Mouse (Mus musculus) heart, embryonic 16.5 days (tissue): ENCODE results near the gene Mrgpra9. TPM values are rescaled to one million over a fixed set of nuclear protein-coding genes. Genes with fewer than 3 reads are reported as not detected.
"Not testable (repeated sequence)": the region's sequence is repeated elsewhere in the genome, so short reads cannot be mapped to it uniquely, and the experiment has no call there.

Experiments
- ATAC-seq: fragments of 200-750 bp; cut with Nextera tagmentation; replicated peaks from 2 replicates; pipeline ENCODE4 v1.8.0; 2017; ENCODE audit warnings: moderate number of reproducible peaks; ENCODE audit not compliant: insufficient read depth, low FRiP score; ENCODE audit errors: extremely low read depth
- H3K27ac ChIP-seq: fragments of 300-500 bp; sonication (generic); 2 replicates; pipeline ENCODE4 v1.5.1; 2014; ENCODE audit warnings: mild to moderate bottlenecking, low read length, control low read depth, moderate library complexity
- H3K27me3 ChIP-seq: fragments of 300-500 bp; sonication (generic); 2 replicates; pipeline ENCODE4 v1.6.1; 2014; ENCODE audit warnings: low read length, mixed read lengths; ENCODE audit not compliant: control insufficient read depth, insufficient read depth
- H3K36me3 ChIP-seq: fragments of 300-500 bp; sonication (generic); 2 replicates; pipeline ENCODE4 v1.6.1; 2014; ENCODE audit not compliant: control insufficient read depth, insufficient read depth
- H3K4me1 ChIP-seq: fragments of 300-500 bp; sonication (generic); 2 replicates; pipeline ENCODE4 v1.6.1; 2014; ENCODE audit warnings: low read length, mixed read lengths; ENCODE audit not compliant: control insufficient read depth, insufficient read depth
- H3K4me2 ChIP-seq: fragments of 300-500 bp; sonication (generic); 2 replicates; pipeline ENCODE4 v1.6.1; 2014; ENCODE audit warnings: low read depth, mild to moderate bottlenecking, control low read depth, low read length
- H3K4me3 ChIP-seq: fragments of 300-500 bp; sonication (generic); 2 replicates; pipeline ENCODE4 v1.5.1; 2014; ENCODE audit warnings: mild to moderate bottlenecking, control low read depth, low read length
- H3K9ac ChIP-seq: fragments of 300-500 bp; sonication (generic); 2 replicates; pipeline ENCODE4 v1.6.1; 2014; ENCODE audit warnings: low read length, control low read depth
- H3K9me3 ChIP-seq: fragments of 300-500 bp; sonication (generic); replicated peaks from 2 replicates; pipeline ENCODE4 v1.6.1; 2016; ENCODE audit warnings: low read length; ENCODE audit not compliant: control insufficient read depth
- WGBS: fragments of 180-500 bp; shearing (Covaris S2); extraction: QIAGEN DNeasy Blood & Tissue Kit; methylation state at CpG from one replicate; pipeline ENCODE4 v1.1.7; 2014; 5-methylcytosine and 5-hydroxymethylcytosine counted together
- polyA plus RNA-seq: library from polyadenylated mRNA; unstranded; fragments of >200 nt; fragmentation: Nextera tagmentation; extraction: Ambion mirVana; gene quantifications from 2 replicates; pipeline ENCODE4 v1.2.1, GENCODE M21; 2015

Gene Mrgpra9
- polyA plus RNA-seq: not detected in 2 replicates

DNA sequence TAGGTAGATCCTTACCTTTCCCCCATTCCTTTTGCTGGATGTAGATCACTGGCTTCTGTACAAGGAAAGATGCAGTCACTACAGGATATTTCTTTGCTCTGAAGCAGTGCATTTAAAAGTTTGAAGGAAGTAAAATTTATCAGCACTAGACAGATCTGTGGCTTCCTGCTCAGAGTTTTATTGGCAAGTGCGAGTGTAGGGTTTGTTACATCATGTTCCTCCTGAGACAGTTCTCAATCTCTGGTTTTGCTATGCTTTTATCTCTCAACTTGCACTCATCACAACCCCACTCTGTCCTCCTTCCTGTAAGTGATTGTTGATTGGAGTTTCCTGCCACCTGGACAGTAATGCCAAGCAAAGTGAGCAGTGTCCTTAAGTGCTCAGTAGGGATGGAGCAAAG is at the start of gene Mrgpra9:
Mrgpra9 (minus strand) TSS at position 79 of the 400 bp plus-strand sequence.
- no peaks in the 10 kb centered on the region for H3K4me1 ChIP-seq
- no peak within 1 kb of the TSS for H3K4me2 ChIP-seq
- no peak within 1 kb of the TSS for H3K27ac ChIP-seq
- no peaks in the 10 kb centered on the region for H3K9me3 ChIP-seq
- H3K4me3 ChIP-seq: no peak within 1 kb of the TSS
- WGBS: 34% methylated on average over 1 of the region's 1 CpGs
- H3K9ac ChIP-seq: no peak within 1 kb of the TSS
- no peaks in the 10 kb centered on the region for H3K36me3 ChIP-seq
- no peak for ATAC-seq
- H3K27me3 ChIP-seq: no peaks in the 10 kb centered on the region

DNA sequence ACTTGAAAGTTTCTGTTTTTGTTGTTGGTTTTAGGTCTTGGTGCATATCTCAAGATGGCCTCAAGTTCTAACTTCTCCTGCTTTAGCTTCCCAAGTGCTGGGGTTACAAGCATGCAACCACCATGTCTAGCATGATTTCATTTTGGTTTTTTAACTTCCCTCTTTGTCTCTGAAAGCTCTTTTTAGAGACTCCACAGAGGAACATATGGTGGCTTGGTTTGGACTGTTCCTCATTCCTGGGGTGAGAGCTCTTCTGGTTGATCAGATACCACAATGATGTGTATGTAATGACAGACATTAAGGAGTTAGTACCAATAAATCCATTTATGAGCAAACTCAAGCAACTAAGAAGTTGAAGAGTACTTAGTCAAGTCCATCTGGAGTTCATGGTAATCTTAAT is 47.0 kb upstream of the Mrgpra9 start:
- not testable (repeated sequence) for H3K4me2 ChIP-seq, H3K9ac ChIP-seq, H3K4me3 ChIP-seq, H3K27me3 ChIP-seq, H3K27ac ChIP-seq, ATAC-seq, H3K4me1 ChIP-seq, H3K9me3 ChIP-seq, H3K36me3 ChIP-seq

DNA sequence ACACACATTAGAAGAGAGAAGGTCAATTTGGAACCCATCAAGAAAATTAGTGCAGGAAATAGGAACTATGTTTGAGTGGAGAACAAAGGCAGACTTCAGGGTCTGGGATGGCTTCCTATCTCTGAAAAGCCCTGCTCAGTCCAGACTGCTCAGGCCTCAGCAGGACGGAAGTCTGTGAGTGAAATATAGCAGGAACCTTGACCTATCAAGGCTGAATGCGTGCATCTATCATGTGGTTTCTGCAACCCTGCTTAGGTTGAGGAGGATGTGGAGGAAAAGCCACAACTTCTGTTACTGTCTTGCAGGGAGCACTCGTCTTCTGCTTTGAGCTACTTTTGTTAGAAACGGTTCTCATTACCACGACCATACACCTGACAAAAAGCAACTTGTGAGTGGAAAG is 18.9 kb upstream of the Mrgpra9 start:
- not testable (repeated sequence) for H3K27ac ChIP-seq, H3K27me3 ChIP-seq, H3K9ac ChIP-seq, H3K4me2 ChIP-seq, H3K9me3 ChIP-seq, H3K4me3 ChIP-seq, H3K36me3 ChIP-seq, ATAC-seq, H3K4me1 ChIP-seq
- 71% methylated on average over 5 of the region's 5 CpGs for WGBS

DNA sequence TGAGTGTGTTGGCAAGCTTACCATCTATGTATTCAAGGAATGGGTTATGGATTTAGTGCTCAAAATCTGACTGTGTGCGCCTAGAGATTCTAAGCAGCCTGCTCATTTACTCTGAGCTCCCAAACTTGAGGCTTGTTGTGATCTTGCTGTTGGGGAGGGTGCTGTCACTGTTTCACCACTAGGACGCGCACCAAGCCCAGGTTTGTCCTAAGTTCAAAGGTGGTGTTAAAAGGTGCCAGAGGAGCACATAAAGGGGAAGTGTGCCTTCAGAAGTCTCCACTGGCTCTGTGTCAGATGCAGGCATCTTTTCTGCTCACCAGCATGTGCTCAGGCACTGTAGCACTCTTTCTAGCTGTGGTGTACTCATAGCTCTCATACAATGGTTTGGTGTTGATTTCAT is 8.0 kb downstream of the Mrgpra9 start:
- 51% methylated on average over 3 of the region's 3 CpGs for WGBS

DNA sequence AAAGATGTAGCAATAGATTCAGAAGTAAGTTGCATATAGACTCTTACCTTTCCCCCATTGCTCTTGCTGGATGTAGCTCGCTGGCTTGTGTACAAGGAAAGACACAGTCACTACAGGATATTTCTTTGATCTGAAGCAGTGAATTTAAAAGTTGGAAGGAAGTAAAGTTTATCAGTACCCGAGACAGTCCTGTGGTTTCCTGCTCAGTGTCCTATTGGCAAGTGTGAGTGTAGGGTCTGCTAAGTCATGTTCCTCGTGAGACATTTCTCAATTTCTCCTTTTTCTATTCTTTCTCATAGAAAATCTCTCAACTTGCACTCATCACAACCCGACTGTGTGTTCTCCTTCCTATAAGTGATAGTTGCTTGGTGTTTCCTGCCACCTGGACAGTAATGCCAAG is 47.8 kb downstream of the Mrgpra9 start, which contains the start of gene Mrgpra6:
Mrgpra6 (minus strand) TSS at position 91 of the 400 bp plus-strand sequence.
- ATAC-seq: no peak
- no peaks in the 10 kb centered on the region for H3K9me3 ChIP-seq
- no peak within 1 kb of the TSS for H3K4me2 ChIP-seq
- no peaks in the 10 kb centered on the region for H3K4me1 ChIP-seq
- no peak within 1 kb of the TSS for H3K9ac ChIP-seq
- 50% methylated on average over 4 of the region's 4 CpGs for WGBS
- no peaks in the 10 kb centered on the region for H3K36me3 ChIP-seq
- no peak within 1 kb of the TSS for H3K4me3 ChIP-seq
- H3K27me3 ChIP-seq: no peaks in the 10 kb centered on the region
- H3K27ac ChIP-seq: no peak within 1 kb of the TSS

More for the DNA sequence above, 8.0 kb downstream of the Mrgpra9 start:
- H3K9me3 ChIP-seq: no peaks in the 10 kb centered on the region
- H3K4me3 ChIP-seq: no peak overlapping the region
- no peak overlapping the region for H3K27ac ChIP-seq
- no peaks in the 10 kb centered on the region for H3K27me3 ChIP-seq
- no peak for ATAC-seq
- no peaks in the 10 kb centered on the region for H3K4me1 ChIP-seq
- H3K36me3 ChIP-seq: no peaks in the 10 kb centered on the region
- H3K9ac ChIP-seq: no peak overlapping the region
- H3K4me2 ChIP-seq: no peak overlapping the region

DNA sequence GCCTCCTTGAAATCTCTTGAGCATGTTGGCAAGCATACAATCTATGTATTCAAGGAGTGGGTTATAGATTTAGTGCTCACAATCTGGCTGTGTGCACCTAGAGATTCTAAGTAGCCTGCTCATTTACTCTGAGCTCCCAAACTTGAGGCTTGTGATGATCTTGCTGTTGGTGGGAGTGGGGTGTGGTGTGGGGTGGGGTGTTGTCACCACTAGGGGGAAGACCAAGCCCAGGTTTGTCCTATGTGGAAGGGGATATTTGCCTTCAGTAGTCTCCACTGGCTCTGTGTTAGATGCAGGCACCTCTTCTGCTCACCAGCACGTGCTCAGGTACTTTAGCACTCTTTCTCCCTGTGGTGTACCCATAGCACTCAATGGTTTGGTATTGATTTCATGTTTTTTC is 57.4 kb downstream of the Mrgpra9 start:
- Histone ChIP-seq H3K36me3 (no peaks in the 10 kb centered on the region), H3K9ac (no peak overlapping the region), H3K4me3 (no peak overlapping the region), H3K27ac (no peak overlapping the region), H3K4me1 (no peaks in the 10 kb centered on the region), H3K9me3 (no peaks in the 10 kb centered on the region), H3K27me3 (no peaks in the 10 kb centered on the region), H3K4me2 (no peak overlapping the region)
- WGBS: 47% methylated on average over 1 of the region's 1 CpGs
- ATAC-seq: no peak

Other genes starting within 250 kb of the Mrgpra9 start
- gene Spty2d1, start 244.4 kb downstream of the Mrgpra9 start, polyA plus RNA-seq: 13.1 and 15.0 TPM in 2 replicates
- gene Tmem86a, start 202.2 kb downstream of the Mrgpra9 start, polyA plus RNA-seq: 20.1 and 23.0 TPM in 2 replicates
- 0.29 and 0.51 TPM in 2 replicates for gene Ptpn5, start 119.2 kb downstream of the Mrgpra9 start, polyA plus RNA-seq
- gene Mrgpra6, start 47.9 kb downstream of the Mrgpra9 start, polyA plus RNA-seq: not detected in 2 replicates
- gene Mrgpra1, start 101.4 kb upstream of the Mrgpra9 start, polyA plus RNA-seq: not detected in 2 replicates
- not detected in 2 replicates for gene Mrgpra2a, start 199.3 kb upstream of the Mrgpra9 start, polyA plus RNA-seq